Mouse (Mus musculus): Measurements from ENCODE around the gene Peli2. TPM values are rescaled to one million over a fixed set of nuclear protein-coding genes. Genes with fewer than 3 reads are reported as not detected.

Gene Peli2
- polyA plus RNA-seq, 1 experiment from 2014 or later, result 3.1 TPM

- H3K9me3 ChIP-seq (ENCODE audit: control insufficient read depth, low read length), result no peaks in the 10 kb centered on the region
- 59% methylated on average over 2 of the region's 2 CpGs for WGBS
- H3K4me2 ChIP-seq, result no peak overlapping the region
- no peaks in the 10 kb centered on the region for H3K27me3 ChIP-seq (replicated peaks; ENCODE audit: control insufficient read depth, insufficient read depth, low read length)
- DNase-seq (ENCODE audit: low spot score) (no peak), ATAC-seq (replicated peaks; ENCODE audit: low FRiP score) (no peak)
- H3K9ac ChIP-seq (ENCODE audit: low read depth, low read length), result no peak overlapping the region
- no peak overlapping the region for H3K4me3 ChIP-seq (ENCODE audit: low read depth, low read length)
- H3K27ac ChIP-seq (ENCODE audit: low read depth, low read length), result no peak overlapping the region
- H3K4me1 ChIP-seq (replicated peaks; ENCODE audit: control insufficient read depth, insufficient read depth, low read length), result no peaks in the 10 kb centered on the region; the same call in 1 of the 2 replicates
- H3K36me3 ChIP-seq (ENCODE audit: control insufficient read depth, insufficient read depth, low read length), result no peaks in the 10 kb centered on the region
Observed at GRCm38 (mm10) chr14:48151554-48151953, 30.9 kb downstream of the Peli2 start.

- H3K9me3 ChIP-seq (ENCODE audit: control insufficient read depth, low read length), result no peaks in the 10 kb centered on the region
- H3K36me3 ChIP-seq (ENCODE audit: control insufficient read depth, insufficient read depth, low read length), result no peaks in the 10 kb centered on the region
- no peak overlapping the region for H3K9ac ChIP-seq (ENCODE audit: low read depth, low read length)
- H3K4me2 ChIP-seq, result no peak overlapping the region
- H3K27me3 ChIP-seq (replicated peaks; ENCODE audit: control insufficient read depth, insufficient read depth, low read length), result no peaks in the 10 kb centered on the region
- DNase-seq (ENCODE audit: low spot score) (no peak), ATAC-seq (replicated peaks; ENCODE audit: low FRiP score) (no peak)
- no peak overlapping the region for H3K27ac ChIP-seq (ENCODE audit: low read depth, low read length)
- H3K4me3 ChIP-seq (ENCODE audit: low read depth, low read length), result no peak overlapping the region
- H3K4me1 ChIP-seq (replicated peaks; ENCODE audit: control insufficient read depth, insufficient read depth, low read length), result no peaks in the 10 kb centered on the region; the same call in 1 of the 2 replicates
- 64% methylated on average over 2 of the region's 2 CpGs for WGBS
Observed at GRCm38 (mm10) chr14:48153064-48153463, 32.4 kb downstream of the Peli2 start.

- Histone ChIP-seq H3K9me3 (ENCODE audit: control insufficient read depth, low read length) (no peaks in the 10 kb centered on the region), H3K27me3 (replicated peaks; ENCODE audit: control insufficient read depth, insufficient read depth, low read length) (no peaks in the 10 kb centered on the region), H3K9ac (ENCODE audit: low read depth, low read length) (no peak overlapping the region), H3K36me3 (ENCODE audit: control insufficient read depth, insufficient read depth, low read length) (no peaks in the 10 kb centered on the region), H3K4me1 (replicated peaks; ENCODE audit: control insufficient read depth, insufficient read depth, low read length) (no peaks in the 10 kb centered on the region; the same call in 1 of the 2 replicates), H3K4me2 (no peak overlapping the region), H3K4me3 (ENCODE audit: low read depth, low read length) (no peak overlapping the region), H3K27ac (ENCODE audit: low read depth, low read length) (no peak overlapping the region)
- ATAC-seq (replicated peaks; ENCODE audit: low FRiP score), result no peak
- DNase-seq (ENCODE audit: low spot score), result no peak
- 81% methylated on average over 5 of the region's 5 CpGs for WGBS
Observed at GRCm38 (mm10) chr14:48153865-48154511, 33.4 kb downstream of the Peli2 start.

- Histone ChIP-seq H3K9me3 (ENCODE audit: control insufficient read depth, low read length) (no peaks in the 10 kb centered on the region), H3K4me3 (ENCODE audit: low read depth, low read length) (no peak overlapping the region), H3K36me3 (ENCODE audit: control insufficient read depth, insufficient read depth, low read length) (no peaks in the 10 kb centered on the region), H3K4me2 (no peak overlapping the region), H3K9ac (ENCODE audit: low read depth, low read length) (no peak overlapping the region), H3K27me3 (replicated peaks; ENCODE audit: control insufficient read depth, insufficient read depth, low read length) (no peaks in the 10 kb centered on the region), H3K27ac (ENCODE audit: low read depth, low read length) (no peak overlapping the region), H3K4me1 (replicated peaks; ENCODE audit: control insufficient read depth, insufficient read depth, low read length) (no peaks in the 10 kb centered on the region; the same call in 1 of the 2 replicates)
- no peak for DNase-seq (ENCODE audit: low spot score)
- no peak for ATAC-seq (replicated peaks; ENCODE audit: low FRiP score)
- WGBS, result 84% methylated on average over 8 of the region's 8 CpGs
Observed at GRCm38 (mm10) chr14:48154641-48155040, 34.0 kb downstream of the Peli2 start.

- H3K4me2 ChIP-seq, result no peak overlapping the region
- H3K9me3 ChIP-seq (ENCODE audit: control insufficient read depth, low read length), result no peaks in the 10 kb centered on the region
- ATAC-seq (replicated peaks; ENCODE audit: low FRiP score), result no peak
- H3K4me1 ChIP-seq (replicated peaks; ENCODE audit: control insufficient read depth, insufficient read depth, low read length), result no peaks in the 10 kb centered on the region; the same call in 1 of the 2 replicates
- H3K27me3 ChIP-seq (replicated peaks; ENCODE audit: control insufficient read depth, insufficient read depth, low read length), result no peaks in the 10 kb centered on the region
- WGBS, result 77% methylated on average over 13 of the region's 13 CpGs
- H3K27ac ChIP-seq (ENCODE audit: low read depth, low read length), result no peak overlapping the region
- H3K9ac ChIP-seq (ENCODE audit: low read depth, low read length), result no peak overlapping the region
- DNase-seq (ENCODE audit: low spot score), result no peak
- no peak overlapping the region for H3K4me3 ChIP-seq (ENCODE audit: low read depth, low read length)
- H3K36me3 ChIP-seq (ENCODE audit: control insufficient read depth, insufficient read depth, low read length), result no peaks in the 10 kb centered on the region
Observed at GRCm38 (mm10) chr14:48155153-48155552, 34.5 kb downstream of the Peli2 start.

GRCm38 (mm10) chr14:48157085-48157484 lies 36.5 kb downstream of the Peli2 start:
- no peaks in the 10 kb centered on the region for H3K36me3 ChIP-seq (ENCODE audit: control insufficient read depth, insufficient read depth, low read length)
- no peak for DNase-seq (ENCODE audit: low spot score)

GRCm38 (mm10) chr14:48157835-48158234 lies 37.2 kb downstream of the Peli2 start:
- Histone ChIP-seq H3K4me2 (no peak overlapping the region), H3K27me3 (replicated peaks; ENCODE audit: control insufficient read depth, insufficient read depth, low read length) (no peaks in the 10 kb centered on the region), H3K9me3 (ENCODE audit: control insufficient read depth, low read length) (no peaks in the 10 kb centered on the region), H3K4me3 (ENCODE audit: low read depth, low read length) (no peak overlapping the region), H3K9ac (ENCODE audit: low read depth, low read length) (no peak overlapping the region), H3K4me1 (replicated peaks; ENCODE audit: control insufficient read depth, insufficient read depth, low read length) (no peaks in the 10 kb centered on the region; the same call in 1 of the 2 replicates), H3K36me3 (ENCODE audit: control insufficient read depth, insufficient read depth, low read length) (no peaks in the 10 kb centered on the region), H3K27ac (ENCODE audit: low read depth, low read length) (no peak overlapping the region)
- DNase-seq (ENCODE audit: low spot score) (no peak), ATAC-seq (replicated peaks; ENCODE audit: low FRiP score) (no peak)
- 86% methylated on average over 8 of the region's 8 CpGs for WGBS

More at GRCm38 (mm10) chr14:48157085-48157484, 36.5 kb downstream of the Peli2 start:
- H3K4me3 ChIP-seq (ENCODE audit: low read depth, low read length), result no peak overlapping the region
- no peak for ATAC-seq (replicated peaks; ENCODE audit: low FRiP score)
- H3K4me2 ChIP-seq, result no peak overlapping the region
- H3K9ac ChIP-seq (ENCODE audit: low read depth, low read length), result no peak overlapping the region
- no peaks in the 10 kb centered on the region for H3K9me3 ChIP-seq (ENCODE audit: control insufficient read depth, low read length)
- 88% methylated on average over 3 of the region's 3 CpGs for WGBS
- no peak overlapping the region for H3K27ac ChIP-seq (ENCODE audit: low read depth, low read length)
- no peaks in the 10 kb centered on the region for H3K27me3 ChIP-seq (replicated peaks; ENCODE audit: control insufficient read depth, insufficient read depth, low read length)
- H3K4me1 ChIP-seq (replicated peaks; ENCODE audit: control insufficient read depth, insufficient read depth, low read length), result no peaks in the 10 kb centered on the region; the same call in 1 of the 2 replicates

- WGBS, result 72% methylated on average over 3 of the region's 3 CpGs
- H3K4me3 ChIP-seq (ENCODE audit: low read depth, low read length), result no peak overlapping the region
- no peaks in the 10 kb centered on the region; the same call in 1 of the 2 replicates for H3K4me1 ChIP-seq (replicated peaks; ENCODE audit: control insufficient read depth, insufficient read depth, low read length)
- H3K4me2 ChIP-seq, result no peak overlapping the region
- DNase-seq (ENCODE audit: low spot score) (no peak), ATAC-seq (replicated peaks; ENCODE audit: low FRiP score) (no peak)
- no peaks in the 10 kb centered on the region for H3K36me3 ChIP-seq (ENCODE audit: control insufficient read depth, insufficient read depth, low read length)
- no peak overlapping the region for H3K9ac ChIP-seq (ENCODE audit: low read depth, low read length)
- H3K27ac ChIP-seq (ENCODE audit: low read depth, low read length), result no peak overlapping the region
- no peaks in the 10 kb centered on the region for H3K27me3 ChIP-seq (replicated peaks; ENCODE audit: control insufficient read depth, insufficient read depth, low read length)
- no peaks in the 10 kb centered on the region for H3K9me3 ChIP-seq (ENCODE audit: control insufficient read depth, low read length)
Observed at GRCm38 (mm10) chr14:48159401-48159800, 38.8 kb downstream of the Peli2 start.

- H3K4me2 ChIP-seq, result no peak overlapping the region
- H3K36me3 ChIP-seq (ENCODE audit: control insufficient read depth, insufficient read depth, low read length), result no peaks in the 10 kb centered on the region
- 87% methylated on average over 14 of the region's 14 CpGs for WGBS
- H3K9ac ChIP-seq (ENCODE audit: low read depth, low read length), result no peak overlapping the region
- DNase-seq (ENCODE audit: low spot score) (no peak), ATAC-seq (replicated peaks; ENCODE audit: low FRiP score) (no peak)
- H3K27ac ChIP-seq (ENCODE audit: low read depth, low read length), result no peak overlapping the region
- no peaks in the 10 kb centered on the region for H3K9me3 ChIP-seq (ENCODE audit: control insufficient read depth, low read length)
- H3K27me3 ChIP-seq (replicated peaks; ENCODE audit: control insufficient read depth, insufficient read depth, low read length), result no peaks in the 10 kb centered on the region
- peaks cover 3% of the 10 kb centered on the region; the same call in 1 of the 2 replicates for H3K4me1 ChIP-seq (replicated peaks; ENCODE audit: control insufficient read depth, insufficient read depth, low read length)
- no peak overlapping the region for H3K4me3 ChIP-seq (ENCODE audit: low read depth, low read length)
Observed at GRCm38 (mm10) chr14:48162446-48162845, 41.8 kb downstream of the Peli2 start.

Data from liver, embryonic 11.5 days (tissue).